Mouse (Mus musculus) MEL (cell line): ENCODE results near the gene Smc5.

Source experiments
- CTCF ChIP-seq, 3 experiments: IDR thresholded peaks in 2 of 3; conservative IDR thresholded peaks in 1 of 3; 2 replicates each; pipeline ENCODE4 v1.5.1; 2011 to 2012; ENCODE audit warnings: low read length in 3 of 3, low read depth in 2 of 3, mild to moderate bottlenecking in 2 of 3, improper control_type of control experiment in 1 of 3, inconsistent platforms in 1 of 3, mixed read lengths in 1 of 3, moderate library complexity in 1 of 3; ENCODE audit not compliant: control insufficient read depth in 1 of 3, insufficient read depth in 1 of 3, poor library complexity in 1 of 3, severe bottlenecking in 1 of 3
- MAZ ChIP-seq: IDR thresholded peaks from 2 replicates; pipeline ENCODE4 v1.6.1; 2012; ENCODE audit warnings: low read depth, mild to moderate bottlenecking, inconsistent platforms, low read length, improper control_type of control experiment
- UBTF ChIP-seq: IDR thresholded peaks from 2 replicates; pipeline ENCODE4 v1.6.1; 2012; ENCODE audit warnings: low read depth, mild to moderate bottlenecking, inconsistent platforms, low read length, improper control_type of control experiment, moderate library complexity, borderline replicate concordance; ENCODE audit not compliant: insufficient read depth

DNA sequence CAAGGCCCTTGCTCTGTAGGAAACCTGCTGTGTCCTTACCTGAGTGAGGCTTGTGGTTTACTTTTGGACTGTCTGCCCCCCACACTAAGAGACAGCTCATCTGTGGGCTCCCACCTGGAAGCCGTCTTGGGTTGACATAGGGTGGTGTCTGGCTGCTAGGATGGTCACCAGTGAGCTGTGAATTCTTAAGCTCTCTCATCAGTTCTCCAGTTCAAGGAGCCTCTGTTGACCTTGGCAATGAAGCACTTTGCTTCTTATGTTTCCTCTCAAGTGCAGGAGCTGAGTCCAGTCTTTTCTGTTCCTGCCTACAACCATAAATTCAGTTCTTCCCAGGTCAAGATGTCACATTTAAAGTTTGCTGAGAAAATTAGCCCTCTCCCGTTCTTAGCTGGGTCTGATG, 98.2 kb downstream of the Smc5 start:
- no peak for TF ChIP-seq CTCF (IDR thresholded peaks at IDR 0.05 in 2 of 3, conservative IDR thresholded peaks at IDR 0.05 in 1 of 3; ENCODE audit: control insufficient read depth in 1 of 3, insufficient read depth in 1 of 3, low read depth in 2 of 3, low read length in 3 of 3, poor library complexity in 1 of 3, severe bottlenecking in 1 of 3)
- TF ChIP-seq MAZ: no peak
- TF ChIP-seq UBTF: no peak
